Mouse (Mus musculus) cerebral cortex, adult 2 months (tissue): Measurements from ENCODE around the gene Gm17387.

Experiments used
- WGBS: fragments of 180-500 bp; shearing (Covaris S2); methylation state at CpG from one replicate; pipeline ENCODE4 v1.1.7; 2018; 5-methylcytosine and 5-hydroxymethylcytosine counted together

Gene Gm17387

GRCm38 (mm10) chr7:141016707-141017697 is 11.9 kb upstream of the Gm17387 start:
- WGBS = 88% methylated on average over 10 of the region's 10 CpGs

GRCm38 (mm10) chr7:141017824-141018223 is 11.1 kb upstream of the Gm17387 start, which contains the start of gene Ifitm6:
Ifitm6 (minus strand) TSS chr7:141017924.
- WGBS = 85% methylated on average over 1 of the region's 1 CpGs

- 95% methylated on average over 5 of the region's 5 CpGs for WGBS
Measured at GRCm38 (mm10) chr7:141019028-141019427, 9.9 kb upstream of the Gm17387 start.

- 83% methylated on average over 14 of the region's 14 CpGs for WGBS
Measured at GRCm38 (mm10) chr7:141021489-141022449, 7.2 kb upstream of the Gm17387 start.

DNA sequence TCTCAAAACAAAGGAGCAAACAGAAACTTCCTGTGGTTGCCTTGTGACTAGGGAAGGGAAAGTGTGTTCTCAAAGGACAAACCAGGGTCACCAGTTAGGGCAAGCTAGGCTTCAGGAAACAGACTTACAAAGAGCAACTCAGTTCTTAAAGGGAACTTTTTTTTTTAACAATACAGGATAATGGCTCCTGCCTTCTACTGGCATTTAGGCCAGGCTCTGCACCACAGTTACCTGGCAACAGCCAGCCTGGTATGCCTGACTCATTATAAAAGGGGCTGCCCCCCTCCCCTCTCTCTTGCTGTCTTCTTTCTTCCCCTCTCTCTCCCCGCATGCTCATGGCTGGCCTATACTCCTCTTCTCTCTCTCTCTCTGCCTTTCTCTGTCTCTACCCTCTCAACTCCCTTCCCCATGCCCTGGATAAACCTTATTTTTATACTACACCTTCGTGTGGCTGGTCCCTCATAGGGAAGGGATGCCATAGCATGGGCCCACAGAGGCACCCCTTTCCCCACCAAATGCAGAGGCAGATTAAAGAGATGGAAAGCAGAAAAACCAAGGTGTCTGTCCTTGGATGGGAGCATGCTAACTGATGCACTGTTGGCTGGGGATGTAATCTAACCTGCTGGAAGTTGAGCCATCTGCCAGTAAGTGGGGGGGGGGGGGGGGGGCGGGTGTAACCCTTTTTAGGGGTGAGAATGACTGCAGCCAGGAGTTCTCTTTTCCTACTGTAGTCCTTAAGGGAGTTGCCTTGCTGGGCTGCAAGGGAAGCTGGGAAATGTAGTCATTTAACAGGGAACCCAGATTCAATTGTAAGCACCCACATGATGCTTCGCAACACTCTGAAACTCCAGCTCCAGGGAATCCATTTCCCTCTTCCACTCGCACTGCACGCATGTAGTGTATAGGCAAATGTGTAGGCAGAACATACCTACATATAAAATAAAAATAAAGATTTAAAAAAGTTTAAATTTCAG is 3.8 kb upstream of the Gm17387 start:
- 46% methylated on average over 6 of the region's 6 CpGs for WGBS

DNA sequence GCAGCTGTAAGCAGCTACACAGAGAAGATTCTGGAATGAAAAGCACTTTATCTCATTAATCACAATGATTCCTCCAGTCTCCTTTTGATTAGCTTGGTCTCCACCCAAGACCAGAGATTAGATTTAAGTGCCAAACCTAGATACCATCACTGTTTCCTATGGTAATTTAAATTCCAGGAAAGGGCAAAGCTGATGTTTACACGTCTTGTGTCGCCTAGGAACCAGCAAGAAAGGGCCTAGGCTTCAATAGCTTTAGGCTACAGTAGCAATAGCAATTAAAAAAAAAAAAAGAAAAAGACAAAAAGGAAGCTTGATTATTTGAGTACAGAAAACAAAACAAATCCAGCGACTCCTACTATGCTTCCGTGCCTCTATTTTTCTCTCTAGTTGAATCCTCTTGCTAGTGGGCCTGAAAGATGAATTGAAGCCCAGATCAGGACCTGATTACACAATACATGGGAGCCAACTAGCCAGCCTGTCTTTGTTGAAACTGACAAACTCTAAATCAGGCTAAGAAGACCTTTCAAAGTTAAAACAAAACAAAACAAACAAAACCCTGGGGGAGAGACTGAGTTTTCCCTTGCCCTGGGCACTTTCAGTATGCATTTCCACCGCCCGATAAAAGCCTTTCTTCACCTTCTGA is 2.7 kb upstream of the Gm17387 start:
- WGBS = 59% methylated on average over 6 of the region's 6 CpGs

DNA sequence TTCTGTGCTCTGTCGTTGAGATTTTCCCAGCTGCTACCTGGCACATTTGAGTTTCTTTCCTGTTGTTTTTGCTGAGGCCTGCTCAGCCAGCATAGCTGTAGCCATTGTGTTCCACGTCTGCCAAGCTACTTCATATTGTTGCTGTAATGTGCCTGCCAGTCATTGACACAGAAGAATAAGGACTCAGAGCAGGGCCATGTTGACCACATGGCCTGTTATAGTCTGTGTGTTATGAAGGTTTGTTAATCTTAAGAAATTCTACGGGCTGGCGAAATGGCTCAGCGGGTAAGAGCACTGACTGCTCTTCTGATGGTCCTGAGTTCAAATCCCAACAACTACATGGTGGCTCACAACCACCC is 2.2 kb upstream of the Gm17387 start:
- 54% methylated on average over 5 of the region's 5 CpGs for WGBS

DNA sequence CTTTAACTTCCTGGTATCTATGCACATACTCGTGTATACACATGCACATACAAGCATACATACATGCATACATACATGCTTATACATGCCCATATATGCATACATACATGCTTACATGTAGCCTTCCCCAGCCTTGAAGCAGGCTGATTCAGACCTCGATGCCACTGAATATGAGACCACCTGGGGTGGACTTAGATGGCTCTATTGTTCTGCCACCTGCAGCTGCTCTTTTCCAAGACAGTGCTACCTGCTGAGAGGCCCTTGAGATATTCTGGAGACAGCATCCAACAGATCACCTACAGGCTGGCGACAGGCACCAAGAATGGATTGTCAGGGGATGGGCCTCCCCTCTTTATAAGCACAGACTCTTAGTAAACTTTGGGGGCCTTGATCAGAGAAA is 1.5 kb downstream of the Gm17387 start:
- WGBS = 71% methylated on average over 3 of the region's 3 CpGs

GRCm38 (mm10) chr7:141032458-141033167 is 3.7 kb downstream of the Gm17387 start:
- WGBS = 84% methylated on average over 9 of the region's 9 CpGs

DNA sequence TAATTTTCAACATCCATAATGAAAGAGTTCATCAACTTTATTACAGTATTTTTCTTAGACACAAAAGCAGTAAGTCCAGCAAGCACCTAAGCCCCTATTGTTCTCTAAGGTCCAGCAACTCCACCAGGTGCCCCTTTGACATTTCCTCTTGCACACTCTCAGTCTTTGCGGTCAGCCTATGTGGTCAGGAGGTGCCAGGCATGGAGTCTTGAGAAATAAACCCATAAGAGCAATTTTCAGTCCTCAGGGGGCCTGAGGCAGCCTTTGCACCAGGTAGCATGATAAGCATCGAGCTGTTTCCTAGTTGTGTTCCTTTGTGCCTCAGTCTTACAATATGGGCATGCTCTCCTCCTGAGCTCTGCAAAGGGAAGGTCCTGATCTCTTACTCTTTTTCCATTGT is 7.7 kb downstream of the Gm17387 start:
- 80% methylated on average over 1 of the region's 2 CpGs for WGBS

GRCm38 (mm10) chr7:141038090-141039032 is 9.4 kb downstream of the Gm17387 start:
- WGBS = 84% methylated on average over 20 of the region's 21 CpGs

GRCm38 (mm10) chr7:141039386-141040107 is 10.6 kb downstream of the Gm17387 start:
- WGBS = 96% methylated on average over 4 of the region's 4 CpGs

DNA sequence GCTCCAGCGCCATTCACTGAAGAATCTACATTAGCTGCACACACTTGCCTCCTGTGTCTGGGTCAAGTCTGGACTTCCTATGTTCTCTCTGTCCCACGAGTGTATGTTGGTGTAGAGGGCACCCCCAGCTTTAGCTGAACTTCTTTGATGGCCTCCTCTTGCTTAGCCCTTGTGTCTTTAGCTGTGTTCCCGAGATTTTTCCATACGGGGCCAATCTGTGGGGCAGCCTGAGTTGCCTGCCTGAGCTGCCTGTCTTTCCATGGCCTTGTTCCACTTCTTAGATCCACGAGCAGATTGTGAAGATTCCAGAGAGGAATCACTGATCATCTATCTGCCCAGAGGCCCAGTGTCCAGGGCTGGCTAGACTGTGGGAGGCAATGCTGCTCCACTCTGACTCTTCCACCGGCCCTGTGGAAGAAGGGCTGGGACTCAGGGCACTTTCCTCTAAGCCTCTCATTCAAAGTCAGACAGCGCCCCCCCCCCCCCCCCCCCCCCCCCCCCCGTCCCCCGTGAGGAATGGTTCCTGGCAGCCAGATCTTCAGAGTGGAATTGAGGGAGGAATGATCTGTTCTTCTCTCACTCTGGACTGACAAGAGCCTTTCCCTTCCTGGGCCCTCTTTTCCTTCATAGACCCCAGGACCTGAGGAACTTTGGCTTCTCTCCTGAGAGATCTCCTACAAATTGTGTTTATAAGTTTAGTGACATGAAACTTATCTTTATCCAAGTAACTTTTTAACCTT is 12.1 kb downstream of the Gm17387 start:
- 57% methylated on average over 6 of the region's 9 CpGs for WGBS

GRCm38 (mm10) chr7:141041661-141042060 is 12.7 kb downstream of the Gm17387 start:
- 30% methylated on average over 5 of the region's 5 CpGs for WGBS

DNA sequence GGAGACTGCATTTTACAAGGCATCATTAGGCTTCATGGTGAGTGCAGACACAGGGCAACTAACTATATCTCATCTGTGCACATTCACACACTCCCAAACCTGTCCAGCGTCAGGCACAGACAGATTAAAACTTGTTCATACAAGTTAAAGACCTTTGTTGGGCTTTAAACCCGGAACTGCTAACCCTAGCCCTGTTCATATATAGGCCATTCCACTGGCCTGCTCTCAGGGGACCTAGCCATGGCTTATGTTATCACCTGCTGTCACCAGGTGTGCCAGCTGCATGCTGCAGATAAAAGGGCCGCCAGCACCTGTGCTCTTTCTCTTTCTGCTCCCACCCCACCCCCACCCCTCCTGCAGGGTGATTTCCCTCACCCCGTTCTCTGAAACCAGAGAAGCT is 13.6 kb downstream of the Gm17387 start:
- WGBS = 89% methylated on average over 4 of the region's 4 CpGs

DNA sequence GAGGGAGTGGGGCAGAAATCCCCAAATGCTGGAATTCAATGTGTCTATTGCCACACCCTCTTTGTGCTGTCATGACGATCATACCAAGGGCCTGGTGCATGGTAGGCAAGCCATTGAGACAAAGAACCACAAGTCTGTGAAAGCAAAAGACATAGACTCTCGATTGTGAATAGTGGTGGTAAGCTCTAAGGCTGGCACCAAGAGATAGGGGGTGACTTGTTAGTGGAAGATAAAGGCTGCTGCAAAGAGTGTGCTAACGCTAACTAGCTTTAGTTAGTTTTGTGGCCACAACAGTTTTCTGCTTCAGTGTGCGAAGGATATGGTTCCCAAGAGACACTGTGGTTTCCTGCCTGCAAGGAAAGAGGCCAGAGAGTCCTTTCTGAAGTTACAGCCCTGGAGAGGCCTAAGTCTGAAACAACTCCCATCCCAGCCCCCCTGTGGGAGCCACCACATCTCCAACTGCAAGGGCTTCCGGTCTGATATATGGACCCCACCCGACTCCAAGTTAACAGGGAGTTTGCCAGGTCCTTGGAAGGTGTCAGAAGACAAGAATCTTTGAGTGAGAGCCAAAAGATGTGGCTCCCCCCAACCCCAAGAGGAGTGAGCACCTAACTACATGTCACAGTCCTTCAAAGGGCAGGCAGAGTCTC is 18.1 kb downstream of the Gm17387 start:
- WGBS = 61% methylated on average over 6 of the region's 6 CpGs
